Mouse (Mus musculus) subcutaneous adipose tissue, adult 2 months (tissue): ENCODE data around the gene Iqce. TPM values are rescaled to one million over a fixed set of nuclear protein-coding genes. Genes with fewer than 3 reads are reported as not detected.

Experiments used
- polyA plus RNA-seq: library from polyadenylated mRNA; depleted of rRNA; stranded (reverse); fragments of >200 nt; gene quantifications from 2 replicates; pipeline ENCODE4 v1.2.3, GENCODE M21; 2012; ENCODE audit warnings: low replicate concordance; rRNA removed

The Iqce gene
- polyA plus RNA-seq = 15.2 and 36.4 TPM in 2 replicates

DNA sequence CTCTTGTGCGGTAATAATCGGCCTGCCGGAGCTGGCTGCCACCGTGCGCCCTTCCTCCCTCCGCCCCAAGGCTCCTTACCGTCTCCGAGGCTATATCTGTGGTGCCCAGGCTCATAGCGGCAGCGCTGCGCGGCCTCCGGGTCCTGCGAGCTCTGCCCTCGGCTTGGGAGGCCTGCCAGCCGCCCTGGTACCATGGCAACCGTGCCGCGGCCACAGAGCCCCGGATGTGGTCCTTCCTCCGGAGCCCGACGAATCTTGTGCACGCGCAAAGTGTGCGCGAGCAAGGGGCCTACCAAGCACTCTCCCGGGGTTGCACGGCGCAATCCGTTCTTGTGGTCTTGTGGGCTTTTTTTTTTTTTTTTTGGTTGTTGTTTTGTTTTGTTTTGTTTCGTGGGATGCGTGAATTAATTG is at the start of gene Iqce:
TSS of gene Iqce (minus strand) at position 276 of the 411 bp plus-strand sequence.

DNA sequence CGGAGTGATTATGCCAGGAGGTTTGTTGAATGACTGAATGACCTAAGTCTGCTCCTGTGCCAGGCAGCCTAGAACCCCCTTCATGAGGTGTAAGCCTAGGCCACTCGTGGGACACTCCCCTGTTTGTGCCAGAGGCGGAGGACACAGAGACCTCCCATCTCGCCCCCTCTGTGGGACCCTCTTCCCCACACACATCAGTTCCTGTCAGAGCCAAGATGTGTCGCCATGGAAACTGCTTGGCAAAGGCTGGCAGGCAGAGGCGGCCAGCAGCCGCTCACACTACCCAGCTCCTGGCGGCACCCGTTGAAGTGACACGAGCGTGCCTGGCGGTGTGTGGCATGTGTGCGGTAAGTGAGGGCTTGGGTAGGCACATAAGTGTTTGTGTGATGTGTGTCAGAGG is 21.6 kb upstream of the Iqce start, which contains the start of gene Amz1:
TSS of gene Amz1 (plus strand) at position 306 of the 400 bp plus-strand sequence.

DNA sequence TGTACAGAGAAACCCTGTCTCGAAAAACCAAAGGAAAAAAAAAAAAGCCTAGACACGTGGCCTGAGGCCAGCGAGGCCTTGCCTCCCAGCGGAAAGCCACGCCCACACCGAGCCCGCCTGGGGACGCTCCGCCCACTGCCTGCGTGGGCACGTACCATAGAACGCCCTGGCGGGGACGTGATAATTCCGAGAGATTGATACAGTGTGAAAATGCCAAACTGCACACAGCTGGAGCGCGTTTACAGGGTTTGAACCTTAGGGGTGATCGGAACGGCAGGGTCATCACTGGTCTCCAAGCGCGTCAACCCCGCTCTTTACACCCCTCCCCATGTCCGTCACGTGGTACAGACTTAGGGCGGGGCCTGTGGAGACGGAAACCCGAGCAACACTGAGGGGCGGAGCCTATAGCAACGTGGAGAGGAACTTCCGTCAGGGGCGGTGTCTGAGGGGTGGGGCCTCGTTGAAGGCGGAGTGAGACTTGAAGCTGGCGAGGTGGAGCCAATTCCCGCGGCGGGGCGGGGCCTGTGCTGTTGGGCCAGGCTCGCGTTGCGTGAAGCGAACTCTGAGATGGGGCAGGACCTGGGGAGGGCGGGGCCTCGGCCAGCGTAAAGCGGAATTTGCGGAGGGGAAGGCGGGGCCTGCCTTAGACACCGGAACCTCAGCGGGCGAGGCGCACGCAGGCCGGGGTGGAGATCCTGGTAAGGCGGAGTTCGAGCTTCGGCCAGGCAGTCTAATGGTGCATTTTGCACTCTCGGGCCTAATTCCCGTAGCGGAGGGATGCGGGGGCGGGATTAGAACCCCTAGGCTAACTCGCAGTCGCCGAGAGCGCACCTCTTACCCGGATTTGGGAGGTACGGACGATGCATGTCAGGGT is 2.4 kb upstream of the Iqce start, which contains the start of gene Brat1:
TSS of gene Brat1 (plus strand) at position 634 of the 874 bp plus-strand sequence.

DNA sequence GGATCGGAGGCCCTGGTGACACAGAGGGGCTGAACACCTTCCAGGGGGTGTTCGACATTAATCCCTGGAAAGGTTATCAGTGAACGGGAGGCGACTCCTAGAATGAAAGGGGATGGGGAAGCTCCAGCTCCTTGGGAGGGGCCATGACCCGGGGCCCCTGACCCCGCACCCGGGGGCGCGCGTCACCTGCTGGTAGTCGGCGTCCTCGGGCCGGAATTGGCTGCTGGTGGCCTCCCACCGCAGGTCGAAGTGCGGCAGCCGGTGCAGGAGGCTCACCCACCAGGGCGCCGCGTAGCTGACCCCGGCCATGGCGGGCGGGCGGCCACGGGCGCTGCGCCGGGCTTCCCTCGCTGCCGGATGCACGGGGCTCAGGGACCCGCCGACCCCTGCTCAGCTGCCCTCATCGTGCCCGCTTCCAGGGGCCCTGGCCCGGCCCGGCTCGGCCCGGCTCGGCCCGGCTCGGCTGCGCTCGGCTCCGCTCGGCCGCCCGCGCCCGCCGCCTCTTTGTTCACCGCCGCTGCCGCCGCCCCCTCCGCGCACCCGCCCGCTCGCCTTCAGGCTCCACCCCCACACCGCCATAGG is 53.6 kb downstream of the Iqce start, which contains the start of gene Ttyh3:
TSS of gene Ttyh3 (minus strand) at position 513 of the 582 bp plus-strand sequence.

Other genes starting within 250 kb of the Iqce start
- gene Chst12, start 196.8 kb downstream of the Iqce start, polyA plus RNA-seq = 59.1 and 104 TPM in 2 replicates
- not detected in 2 replicates for gene Grifin, start 137.3 kb downstream of the Iqce start, polyA plus RNA-seq
- gene Lfng, start 95.1 kb downstream of the Iqce start, polyA plus RNA-seq = 105 and 109 TPM in 2 replicates
- gene Ttyh3, start 53.3 kb downstream of the Iqce start, polyA plus RNA-seq = 29.6 and 64.2 TPM in 2 replicates
- 35.0 and 40.3 TPM in 2 replicates for gene Brat1, start 2.6 kb upstream of the Iqce start, polyA plus RNA-seq
- 3.1 and 4.8 TPM in 2 replicates for gene Amz1, start 21.7 kb upstream of the Iqce start, polyA plus RNA-seq
- gene Gna12, start 128.1 kb upstream of the Iqce start, polyA plus RNA-seq = 113 and 138 TPM in 2 replicates